Mouse (Mus musculus): ENCODE results near the gene Col4a2.

The Col4a2 gene

GRCm38 (mm10) chr8:11387282-11387681 is 74.7 kb downstream of the Col4a2 start:
- DNase-seq: no peak

- no peak for DNase-seq
Observed at GRCm38 (mm10) chr8:11389275-11390050, 76.9 kb downstream of the Col4a2 start.

- DNase-seq: peak in 1 of 2 experiments; percentile 53
Observed at GRCm38 (mm10) chr8:11392739-11393138, 80.1 kb downstream of the Col4a2 start.

GRCm38 (mm10) chr8:11393161-11393560 is 80.6 kb downstream of the Col4a2 start:
- no peak for DNase-seq

- no peak for DNase-seq
Observed at GRCm38 (mm10) chr8:11393607-11394006, 81.0 kb downstream of the Col4a2 start.

GRCm38 (mm10) chr8:11394773-11395172 is 82.2 kb downstream of the Col4a2 start:
- no peak for DNase-seq

- no peak for DNase-seq
Observed at GRCm38 (mm10) chr8:11395601-11396000, 83.0 kb downstream of the Col4a2 start.

GRCm38 (mm10) chr8:11396111-11396510 is 83.5 kb downstream of the Col4a2 start:
- no peak for DNase-seq

GRCm38 (mm10) chr8:11397126-11397525 is 84.5 kb downstream of the Col4a2 start:
- no peak for DNase-seq

GRCm38 (mm10) chr8:11399706-11400105 is 87.1 kb downstream of the Col4a2 start:
- DNase-seq: no peak

GRCm38 (mm10) chr8:11400244-11400643 is 87.6 kb downstream of the Col4a2 start:
- DNase-seq: no peak

- no peak for DNase-seq
Observed at GRCm38 (mm10) chr8:11401183-11401582, 88.6 kb downstream of the Col4a2 start.

GRCm38 (mm10) chr8:11402220-11402619 is 89.6 kb downstream of the Col4a2 start:
- no peak for DNase-seq

GRCm38 (mm10) chr8:11403813-11404212 is 91.2 kb downstream of the Col4a2 start:
- no peak for DNase-seq

GRCm38 (mm10) chr8:11404614-11405013 is 92.0 kb downstream of the Col4a2 start:
- DNase-seq: no peak

- peak; percentile 9 to 15 for DNase-seq
Observed at GRCm38 (mm10) chr8:11405722-11406481, 93.3 kb downstream of the Col4a2 start.

GRCm38 (mm10) chr8:11411504-11412124 is 99.0 kb downstream of the Col4a2 start:
- no peak for DNase-seq

GRCm38 (mm10) chr8:11412450-11412849 is 99.8 kb downstream of the Col4a2 start:
- no peak for DNase-seq

- DNase-seq: no peak
Observed at GRCm38 (mm10) chr8:11414304-11414703, 101.7 kb downstream of the Col4a2 start.

GRCm38 (mm10) chr8:11415089-11415488 is 102.5 kb downstream of the Col4a2 start:
- DNase-seq: no peak

- DNase-seq: no peak
Observed at GRCm38 (mm10) chr8:11417762-11418161, 105.2 kb downstream of the Col4a2 start.

GRCm38 (mm10) chr8:11419232-11419631 is 106.6 kb downstream of the Col4a2 start:
- no peak for DNase-seq

- peak in 1 of 2 experiments; percentile 55 for DNase-seq
Observed at GRCm38 (mm10) chr8:11419645-11420044, 107.0 kb downstream of the Col4a2 start.

- peak; percentile 16 to 40 for DNase-seq
Observed at GRCm38 (mm10) chr8:11421105-11421504, 108.5 kb downstream of the Col4a2 start.

Measured in spleen, adult 18-20 months (tissue).